Mouse (Mus musculus) limb, embryonic 10.5 days (tissue): ENCODE data around the gene Dolpp1. TPM values are rescaled to one million over a fixed set of nuclear protein-coding genes. Genes with fewer than 3 reads are reported as not detected.

Experiments
- DNase-seq: peaks from one replicate; pipeline ENCODE4 v3.0.0-alpha.2; 2017; ENCODE audit warnings: low spot score
- H3K27ac ChIP-seq: fragments of 300-500 bp; sonication (generic); 2 replicates; pipeline ENCODE4 v1.5.1; 2016; ENCODE audit warnings: mild to moderate bottlenecking
- H3K27me3 ChIP-seq: fragments of 300-500 bp; sonication (generic); 2 replicates; pipeline ENCODE4 v1.6.1; 2016; ENCODE audit warnings: low read depth, mild to moderate bottlenecking; ENCODE audit not compliant: poor library complexity, severe bottlenecking
- H3K36me3 ChIP-seq: fragments of 300-500 bp; sonication (generic); 2 replicates; pipeline ENCODE4 v1.6.1; 2016; ENCODE audit warnings: mild to moderate bottlenecking, moderate library complexity
- H3K4me1 ChIP-seq: fragments of 300-500 bp; sonication (generic); 2 replicates; pipeline ENCODE4 v1.6.1; 2016
- H3K4me3 ChIP-seq: fragments of 300-500 bp; sonication (generic); 2 replicates; pipeline ENCODE4 v1.5.1; 2016; ENCODE audit warnings: mild to moderate bottlenecking, moderate library complexity
- H3K9me3 ChIP-seq: fragments of 300-500 bp; sonication (generic); replicated peaks from 2 replicates; pipeline ENCODE4 v1.6.1; 2016; ENCODE audit warnings: mild to moderate bottlenecking
- WGBS: fragments of 180-500 bp; shearing (Covaris S2); methylation state at CpG from one replicate; pipeline ENCODE4 v1.1.7; 2016; 5-methylcytosine and 5-hydroxymethylcytosine counted together
- polyA plus RNA-seq: library from polyadenylated mRNA; unstranded; fragments of >200 nt; fragmentation: Nextera tagmentation; extraction: Ambion mirVana; gene quantifications from 2 replicates; pipeline ENCODE4 v1.2.1, GENCODE M21; 2016

The Dolpp1 gene
- polyA plus RNA-seq = 37.6 and 45.4 TPM in 2 replicates

GRCm38 (mm10) chr2:30392114-30392576, at the start of gene Dolpp1:
Dolpp1 (plus strand) TSS chr2:30392254.
- Histone ChIP-seq H3K4me3 (peak within 1 kb of the TSS; percentile 80), H3K36me3 (peaks cover 21% of the 10 kb centered on the region), H3K4me1 (peaks cover 20% of the 10 kb centered on the region), H3K27me3 (no peaks in the 10 kb centered on the region), H3K27ac (peak within 1 kb of the TSS; percentile 85), H3K9me3 (no peaks in the 10 kb centered on the region)
- WGBS = under 1% methylated on average over 40 of the region's 40 CpGs
- peak; percentile 97 for DNase-seq

DNA sequence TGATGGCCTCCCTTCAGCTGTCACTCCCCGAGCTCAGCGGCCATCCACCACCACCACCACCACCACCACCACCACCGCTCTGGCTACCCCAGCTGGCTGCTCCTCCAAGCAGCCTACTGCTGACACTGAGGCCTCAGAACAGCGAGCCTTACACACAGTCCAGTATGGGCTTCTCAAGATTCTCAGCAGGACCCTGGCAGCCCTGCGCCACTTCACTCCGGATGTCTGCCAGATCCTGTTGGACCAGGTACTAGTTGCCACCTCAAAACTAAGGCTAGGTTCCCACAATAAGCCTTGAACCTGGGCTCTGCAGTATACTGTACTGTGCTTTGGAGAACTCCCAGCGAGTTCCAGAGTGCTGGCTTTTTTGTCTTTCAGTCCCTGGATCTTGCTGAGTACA, 49.5 kb upstream of the Dolpp1 start:
- 98% methylated on average over 7 of the region's 7 CpGs for WGBS
- peaks cover 100% of the 10 kb centered on the region for H3K36me3 ChIP-seq

DNA sequence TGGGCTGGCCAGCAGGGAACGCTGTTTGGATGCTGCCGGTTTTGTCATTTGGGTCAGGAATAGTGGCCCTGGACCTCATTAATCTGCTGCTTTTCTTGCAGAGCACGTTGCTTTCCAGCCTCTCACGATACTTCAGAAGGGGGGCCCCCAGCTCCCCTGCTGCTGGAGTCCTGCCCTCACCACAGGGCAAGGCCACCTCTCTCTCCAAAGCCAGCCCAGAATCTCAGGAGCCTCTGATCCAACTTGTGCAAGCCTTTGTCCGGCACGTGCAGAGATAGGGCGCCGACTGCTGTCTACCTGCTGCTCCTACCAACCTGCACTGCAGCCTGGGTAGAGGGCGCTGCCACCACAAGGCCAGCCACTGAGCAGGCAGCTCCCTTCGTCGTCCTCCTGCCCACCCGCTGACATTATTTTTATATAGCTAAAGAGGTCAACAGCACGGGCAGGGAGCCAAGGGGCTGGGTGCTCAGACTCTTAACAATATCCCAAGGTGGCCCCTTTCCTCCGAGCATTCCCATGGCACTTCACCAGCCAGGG, 48.4 kb upstream of the Dolpp1 start:
- DNase-seq = no peak
- 86% methylated on average over 14 of the region's 14 CpGs for WGBS

More for the DNA sequence above, 49.5 kb upstream of the Dolpp1 start:
- Histone ChIP-seq H3K4me3 (no peak overlapping the region), H3K9me3 (no peaks in the 10 kb centered on the region), H3K4me1 (no peaks in the 10 kb centered on the region), H3K27ac (no peak overlapping the region), H3K27me3 (no peaks in the 10 kb centered on the region)
- no peak for DNase-seq

DNA sequence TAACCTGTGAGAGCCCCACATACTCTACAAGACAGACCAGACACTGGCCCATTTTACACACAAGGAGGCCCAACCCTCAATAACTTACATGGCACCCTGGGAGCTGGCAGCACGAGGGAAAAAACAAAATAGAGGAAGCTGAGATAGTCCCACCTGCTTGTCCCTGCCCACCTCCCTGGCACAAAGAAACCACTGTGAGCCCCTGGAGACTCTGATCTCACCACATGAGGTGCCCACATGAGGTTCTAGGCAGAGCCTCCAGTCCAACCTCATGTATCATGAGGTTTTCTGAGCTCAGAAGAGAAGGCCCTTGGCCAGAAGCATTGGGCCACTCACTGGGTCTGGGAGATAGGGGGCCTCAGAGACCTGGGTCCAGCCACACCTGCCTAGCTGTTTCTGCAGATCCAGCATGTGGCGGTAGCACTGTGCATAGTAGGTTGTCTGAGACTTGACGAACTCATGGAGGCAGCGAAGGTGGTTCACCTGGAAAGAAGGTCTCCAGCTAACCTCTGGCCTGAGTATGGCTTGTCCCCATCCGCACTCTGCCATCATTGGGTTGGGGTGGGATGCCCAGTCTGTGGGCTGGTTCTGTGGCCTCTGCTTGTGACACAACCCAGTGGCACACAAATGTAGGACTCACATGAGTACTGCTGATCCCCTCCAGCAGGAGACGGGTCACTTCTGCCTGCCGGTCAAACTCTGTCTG, 45.9 kb upstream of the Dolpp1 start:
- WGBS = 90% methylated on average over 7 of the region's 7 CpGs
- no peaks in the 10 kb centered on the region for H3K27me3 ChIP-seq

More for the DNA sequence above, 48.4 kb upstream of the Dolpp1 start:
- H3K4me1 ChIP-seq = no peaks in the 10 kb centered on the region
- no peak overlapping the region for H3K27ac ChIP-seq
- no peaks in the 10 kb centered on the region for H3K9me3 ChIP-seq
- no peak overlapping the region for H3K4me3 ChIP-seq
- H3K36me3 ChIP-seq = peaks cover 100% of the 10 kb centered on the region
- H3K27me3 ChIP-seq = no peaks in the 10 kb centered on the region

DNA sequence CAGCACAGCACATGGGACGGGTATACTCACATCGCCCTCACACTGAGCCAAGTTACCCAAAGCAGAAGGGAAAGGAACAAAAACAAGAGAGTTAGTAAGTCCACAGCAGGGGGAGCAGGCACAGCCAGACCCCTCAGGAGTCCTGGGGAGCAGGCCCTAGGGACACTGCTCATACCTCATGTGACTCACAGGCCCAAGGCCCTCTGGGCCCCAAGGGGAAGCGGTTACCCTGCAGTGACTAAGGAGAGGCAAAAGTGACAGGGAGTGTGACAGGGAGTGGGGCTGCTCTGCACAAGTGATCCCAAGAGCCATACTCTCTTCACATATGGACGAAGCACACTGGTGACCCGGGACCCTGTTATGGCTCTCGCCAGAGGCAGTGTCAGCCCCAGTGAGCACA, 42.9 kb upstream of the Dolpp1 start:
- Histone ChIP-seq H3K4me3 (no peak overlapping the region), H3K36me3 (peaks cover 82% of the 10 kb centered on the region), H3K27ac (no peak overlapping the region), H3K27me3 (no peaks in the 10 kb centered on the region), H3K4me1 (no peaks in the 10 kb centered on the region), H3K9me3 (no peaks in the 10 kb centered on the region)
- 92% methylated on average over 6 of the region's 6 CpGs for WGBS
- DNase-seq = no peak

More for the DNA sequence above, 45.9 kb upstream of the Dolpp1 start:
- H3K27ac ChIP-seq = no peak overlapping the region
- no peak for DNase-seq
- no peaks in the 10 kb centered on the region for H3K9me3 ChIP-seq
- peaks cover 96% of the 10 kb centered on the region for H3K36me3 ChIP-seq
- no peak overlapping the region for H3K4me3 ChIP-seq
- no peaks in the 10 kb centered on the region for H3K4me1 ChIP-seq

DNA sequence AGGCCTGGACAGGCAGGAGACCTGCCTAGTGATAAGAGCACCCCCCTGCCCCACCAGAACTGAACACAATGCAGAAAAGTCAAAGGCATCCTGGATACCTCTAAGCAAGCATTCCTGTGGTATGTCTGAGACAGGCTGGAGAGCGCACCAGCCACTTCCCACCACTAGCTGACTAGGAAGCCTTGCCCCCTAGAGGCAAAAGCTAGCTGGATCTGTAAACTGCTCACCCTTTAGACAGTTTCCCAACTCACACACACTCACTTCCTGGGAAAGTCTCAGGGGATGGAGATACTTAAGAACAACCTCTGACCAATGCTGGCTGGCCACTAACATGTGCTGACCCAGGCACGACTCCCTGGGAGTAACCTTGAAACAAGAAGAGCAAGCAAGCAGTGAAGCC, 40.9 kb upstream of the Dolpp1 start:
- WGBS = 82% methylated on average over 2 of the region's 2 CpGs
- Histone ChIP-seq H3K27me3 (no peaks in the 10 kb centered on the region), H3K36me3 (peaks cover 73% of the 10 kb centered on the region), H3K4me1 (no peaks in the 10 kb centered on the region), H3K9me3 (no peaks in the 10 kb centered on the region), H3K4me3 (no peak overlapping the region), H3K27ac (no peak overlapping the region)
- DNase-seq = no peak

DNA sequence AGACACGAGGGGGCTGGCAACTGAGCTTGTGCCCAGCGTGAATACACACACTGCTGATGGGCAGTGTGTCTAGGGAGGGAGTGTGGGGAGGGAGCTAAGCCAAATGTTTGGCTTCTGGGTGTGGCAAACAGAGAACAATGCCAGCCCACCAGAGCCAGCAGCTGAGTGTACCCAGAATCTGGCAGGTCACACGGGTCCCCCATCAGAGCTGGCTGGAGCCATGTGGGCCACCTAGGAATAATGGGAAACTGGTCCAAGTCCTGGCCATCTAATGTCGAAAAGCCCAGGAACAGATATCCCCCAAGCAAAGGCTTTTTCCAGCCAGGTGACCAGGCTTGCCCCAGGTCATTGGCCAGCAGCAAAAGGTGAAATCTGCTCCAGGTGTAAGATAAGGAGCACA, 36.2 kb upstream of the Dolpp1 start:
- 78% methylated on average over 4 of the region's 4 CpGs for WGBS
- Histone ChIP-seq H3K27me3 (no peaks in the 10 kb centered on the region), H3K4me3 (no peak overlapping the region), H3K36me3 (peaks cover 27% of the 10 kb centered on the region), H3K27ac (no peak overlapping the region), H3K4me1 (peaks cover 33% of the 10 kb centered on the region), H3K9me3 (no peaks in the 10 kb centered on the region)
- DNase-seq = no peak

- no peaks in the 10 kb centered on the region for H3K9me3 ChIP-seq
- no peak overlapping the region for H3K4me3 ChIP-seq
- WGBS = 43% methylated on average over 4 of the region's 4 CpGs
- H3K27me3 ChIP-seq = no peaks in the 10 kb centered on the region
- no peak for DNase-seq
- H3K36me3 ChIP-seq = peaks cover 27% of the 10 kb centered on the region
- no peak overlapping the region for H3K27ac ChIP-seq
- peaks cover 33% of the 10 kb centered on the region for H3K4me1 ChIP-seq
These were observed 35.8 kb upstream of the Dolpp1 start for GRCm38 (mm10) chr2:30356266-30356665.

DNA sequence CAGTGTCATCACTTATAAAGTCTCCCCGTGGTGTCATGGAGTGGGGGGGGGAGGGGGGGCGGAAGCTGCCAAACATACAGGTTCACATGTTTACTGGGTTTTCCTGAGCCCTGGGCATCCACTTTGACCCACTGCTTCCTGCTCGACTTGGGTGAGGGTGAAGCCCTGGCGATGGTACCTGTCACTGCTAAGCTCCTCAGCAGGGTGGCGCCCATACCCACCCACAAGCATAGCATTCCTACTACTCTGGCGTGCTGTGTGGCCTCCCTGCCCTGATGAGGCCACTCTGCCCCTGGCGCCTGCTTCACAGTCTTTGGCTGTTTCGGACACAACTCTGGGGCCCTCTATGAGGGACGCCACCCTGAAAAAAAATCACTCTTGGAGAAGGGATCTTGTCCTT, 35.1 kb upstream of the Dolpp1 start:
- WGBS = 76% methylated on average over 9 of the region's 9 CpGs

GRCm38 (mm10) chr2:30357552-30358510, 34.2 kb upstream of the Dolpp1 start:
- DNase-seq = no peak
- Histone ChIP-seq H3K4me3 (peak overlapping the region; percentile 74), H3K9me3 (no peaks in the 10 kb centered on the region), H3K27ac (peak overlapping the region; percentile 84), H3K27me3 (no peaks in the 10 kb centered on the region), H3K36me3 (peaks cover 19% of the 10 kb centered on the region), H3K4me1 (peaks cover 33% of the 10 kb centered on the region)
- 48% methylated on average over 8 of the region's 8 CpGs for WGBS

More for the DNA sequence above, 35.1 kb upstream of the Dolpp1 start:
- Histone ChIP-seq H3K4me3 (no peak overlapping the region), H3K27me3 (no peaks in the 10 kb centered on the region), H3K36me3 (peaks cover 27% of the 10 kb centered on the region), H3K9me3 (no peaks in the 10 kb centered on the region), H3K4me1 (peaks cover 33% of the 10 kb centered on the region), H3K27ac (no peak overlapping the region)
- no peak for DNase-seq

DNA sequence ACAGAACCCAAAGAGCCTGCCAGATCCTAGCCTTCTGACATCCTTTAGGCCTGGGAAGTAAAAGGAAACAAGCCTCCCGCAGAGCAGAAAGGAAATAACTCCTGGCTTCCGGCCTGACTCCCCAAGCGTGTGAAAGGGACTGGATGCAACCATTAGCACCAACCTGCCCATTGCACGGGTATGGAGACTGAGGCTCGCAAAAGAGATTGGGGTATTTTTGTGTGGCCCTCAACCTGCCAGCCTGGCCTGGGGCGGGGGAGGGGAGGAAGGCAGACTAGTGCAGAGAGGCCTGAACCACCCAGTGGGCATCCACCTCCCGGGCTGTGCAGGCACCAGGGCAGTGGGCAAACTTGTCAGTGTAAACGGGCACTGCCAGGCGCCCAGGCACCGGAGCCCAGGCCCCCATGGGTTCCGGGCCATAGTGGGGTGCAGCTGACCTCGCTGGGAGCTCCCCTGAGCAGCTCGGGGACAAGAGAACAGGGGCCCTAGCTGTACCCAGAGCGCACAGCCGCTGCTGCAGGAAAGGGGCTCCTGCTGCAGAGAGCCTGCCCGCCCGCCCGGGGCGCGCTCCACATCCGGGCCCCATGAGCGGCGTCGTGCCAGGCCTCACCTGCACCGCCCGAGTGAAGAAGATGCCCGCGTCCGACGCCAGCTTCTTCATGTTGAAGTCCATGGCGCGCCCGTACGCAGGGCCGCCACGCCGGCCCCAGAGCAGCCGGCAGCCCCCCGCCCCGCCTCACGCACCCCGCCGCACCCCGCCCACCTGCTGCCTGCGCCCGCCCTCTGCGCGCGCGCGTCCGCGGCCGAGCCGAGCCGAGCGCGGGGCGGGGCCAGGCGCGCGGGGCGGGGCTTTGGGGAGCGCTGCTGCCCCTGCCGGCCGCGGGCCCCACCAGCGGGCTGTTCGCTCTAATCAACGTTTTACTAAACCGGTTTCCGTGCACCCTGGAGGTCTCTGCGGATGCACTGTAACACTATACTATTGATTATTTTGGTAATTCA, 33.2 kb upstream of the Dolpp1 start, which contains the start of gene Sh3glb2:
TSS of gene Sh3glb2 (minus strand) at position 805 of the 999 bp plus-strand sequence.
- Histone ChIP-seq H3K36me3 (peaks cover 13% of the 10 kb centered on the region), H3K27me3 (no peaks in the 10 kb centered on the region), H3K4me3 (peak within 1 kb of the TSS; percentile 74), H3K9me3 (no peaks in the 10 kb centered on the region), H3K4me1 (peaks cover 33% of the 10 kb centered on the region), H3K27ac (peak within 1 kb of the TSS; percentile 84)
- 3% methylated on average over 73 of the region's 73 CpGs for WGBS
- peak; percentile 91 for DNase-seq

GRCm38 (mm10) chr2:30360626-30361025, 31.4 kb upstream of the Dolpp1 start:
- H3K27me3 ChIP-seq = no peaks in the 10 kb centered on the region
- H3K4me3 ChIP-seq = no peak overlapping the region
- no peak for DNase-seq
- H3K36me3 ChIP-seq = no peaks in the 10 kb centered on the region
- H3K4me1 ChIP-seq = peaks cover 47% of the 10 kb centered on the region
- 66% methylated on average over 10 of the region's 10 CpGs for WGBS
- H3K9me3 ChIP-seq = no peaks in the 10 kb centered on the region
- H3K27ac ChIP-seq = no peak overlapping the region
